Mouse (Mus musculus): Measurements from ENCODE around the gene Pparg.

The Pparg gene

GRCm38 (mm10) chr6:115463338-115463737, 102.6 kb downstream of the Pparg start:
- DNase-seq (ENCODE audit: low read depth, low spot score), result no peak

GRCm38 (mm10) chr6:115464661-115465060, 103.9 kb downstream of the Pparg start:
- DNase-seq (ENCODE audit: low read depth, low spot score), result no peak

- DNase-seq (ENCODE audit: low read depth, low spot score), result no peak
Measured at GRCm38 (mm10) chr6:115465463-115465862, 104.7 kb downstream of the Pparg start.

- no peak for DNase-seq (ENCODE audit: low read depth, low spot score)
Measured at GRCm38 (mm10) chr6:115465876-115466275, 105.1 kb downstream of the Pparg start.

GRCm38 (mm10) chr6:115466601-115467000, 105.8 kb downstream of the Pparg start:
- no peak for DNase-seq (ENCODE audit: low read depth, low spot score)

GRCm38 (mm10) chr6:115469666-115470581, 109.2 kb downstream of the Pparg start:
- DNase-seq (ENCODE audit: low read depth, low spot score), result no peak

GRCm38 (mm10) chr6:115471956-115472355, 111.2 kb downstream of the Pparg start:
- DNase-seq (ENCODE audit: low read depth, low spot score), result no peak

GRCm38 (mm10) chr6:115477081-115477695, 116.4 kb downstream of the Pparg start:
- no peak for DNase-seq (ENCODE audit: low read depth, low spot score)

- DNase-seq (ENCODE audit: low read depth, low spot score), result no peak
Measured at GRCm38 (mm10) chr6:115479963-115480321, 119.2 kb downstream of the Pparg start.

- no peak for DNase-seq (ENCODE audit: low read depth, low spot score)
Measured at GRCm38 (mm10) chr6:115480322-115481017, 119.7 kb downstream of the Pparg start.

- no peak for DNase-seq (ENCODE audit: low read depth, low spot score)
Measured at GRCm38 (mm10) chr6:115481018-115481354, 120.2 kb downstream of the Pparg start.

GRCm38 (mm10) chr6:115481603-115482002, 120.9 kb downstream of the Pparg start:
- DNase-seq (ENCODE audit: low read depth, low spot score), result no peak

GRCm38 (mm10) chr6:115485635-115486034, 124.9 kb downstream of the Pparg start:
- no peak for DNase-seq (ENCODE audit: low read depth, low spot score)

- DNase-seq (ENCODE audit: low read depth, low spot score), result no peak
Measured at GRCm38 (mm10) chr6:115489831-115490230, 129.1 kb downstream of the Pparg start.

- DNase-seq (ENCODE audit: low read depth, low spot score), result no peak
Measured at GRCm38 (mm10) chr6:115492952-115493613, 132.3 kb downstream of the Pparg start.

GRCm38 (mm10) chr6:115493824-115494223, 133.1 kb downstream of the Pparg start:
- DNase-seq (ENCODE audit: low read depth, low spot score), result no peak

GRCm38 (mm10) chr6:115499540-115499939, 138.8 kb downstream of the Pparg start:
- peak; percentile 11 for DNase-seq (ENCODE audit: low read depth, low spot score)

GRCm38 (mm10) chr6:115500234-115500633, 139.5 kb downstream of the Pparg start:
- DNase-seq (ENCODE audit: low read depth, low spot score), result no peak

- no peak for DNase-seq (ENCODE audit: low read depth, low spot score)
Measured at GRCm38 (mm10) chr6:115501131-115501530, 140.4 kb downstream of the Pparg start.

GRCm38 (mm10) chr6:115503038-115503437, 142.3 kb downstream of the Pparg start:
- no peak for DNase-seq (ENCODE audit: low read depth, low spot score)

- DNase-seq (ENCODE audit: low read depth, low spot score), result no peak
Measured at GRCm38 (mm10) chr6:115503549-115504159, 142.9 kb downstream of the Pparg start.

Measured in R1 (cell line).